Mouse (Mus musculus) heart, postnatal 10 days (tissue): ENCODE measurements at regions not wholly inside any gene's neighbourhood (a gene's known extent, or its start where the extent isn't known, plus 50 kb on each side); places are given as distances from the start of the nearest gene placed in this dataset.

Experiments
- DNase-seq, 2 experiments: peaks; one replicate each; pipeline ENCODE4 v3.0.0; 2021
- intact Hi-C: fragments of 180-260 bp; cut with DNase I; formaldehyde crosslinking; loops from one replicate; pipeline ENCODE4 v1.15.1; 2025

DNA sequence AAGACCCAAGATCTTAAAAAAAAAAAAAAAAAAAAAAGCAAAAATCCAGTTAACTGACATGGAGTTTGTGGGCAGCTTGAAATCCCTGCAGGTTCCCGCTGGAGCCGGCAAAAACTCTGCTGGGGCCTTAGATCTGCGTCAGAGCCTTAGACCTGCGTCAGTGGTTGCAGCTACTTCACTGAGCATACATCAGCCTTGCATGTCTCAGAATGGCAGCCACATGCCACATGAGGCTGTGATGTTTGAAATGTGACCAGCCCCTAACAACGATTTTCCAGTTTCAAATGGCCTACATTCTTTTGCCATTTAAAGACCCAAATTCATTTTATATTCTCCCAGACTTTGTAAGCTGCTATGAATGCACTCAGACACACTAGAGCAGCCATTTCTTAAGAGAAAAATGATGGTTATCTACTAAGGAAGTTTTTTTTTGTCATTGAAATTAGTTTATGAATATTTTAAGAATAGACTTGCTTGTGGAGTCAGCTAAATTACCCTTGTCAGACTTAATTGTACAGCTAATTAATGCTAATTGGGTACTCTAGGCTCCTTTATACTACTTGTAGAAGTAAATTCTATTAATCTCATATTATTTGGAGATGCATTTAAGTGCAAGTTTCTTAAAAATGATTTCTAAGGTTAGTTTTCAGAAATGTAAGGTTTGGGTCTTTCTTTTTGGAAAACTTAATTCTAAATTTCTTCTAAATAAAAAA is 70.8 kb downstream of the Toporsl start:
- intact Hi-C loops, result no loop called here
- no peak for DNase-seq

DNA sequence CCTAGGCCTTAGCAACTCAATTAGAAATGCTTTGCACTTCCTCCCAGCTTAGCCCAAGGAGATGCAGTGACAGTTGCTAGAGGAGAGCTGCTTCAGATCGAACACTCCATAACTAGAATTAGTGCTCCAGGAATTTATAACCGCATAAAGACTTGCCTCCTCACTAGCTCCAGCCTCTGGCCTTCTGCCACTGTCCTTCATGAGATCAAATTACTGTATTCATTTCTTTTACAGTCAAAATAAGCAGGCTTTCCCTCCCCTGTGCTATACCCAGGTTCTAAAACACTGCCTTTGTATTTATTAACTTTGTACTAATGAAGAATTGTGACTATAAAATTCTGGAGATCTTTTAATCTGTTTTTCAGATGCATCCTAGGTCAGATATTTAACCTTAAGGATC is 104.8 kb upstream of the Olfr275 start:
- DNase-seq, result no peak
- intact Hi-C loops, result no loop called here

DNA sequence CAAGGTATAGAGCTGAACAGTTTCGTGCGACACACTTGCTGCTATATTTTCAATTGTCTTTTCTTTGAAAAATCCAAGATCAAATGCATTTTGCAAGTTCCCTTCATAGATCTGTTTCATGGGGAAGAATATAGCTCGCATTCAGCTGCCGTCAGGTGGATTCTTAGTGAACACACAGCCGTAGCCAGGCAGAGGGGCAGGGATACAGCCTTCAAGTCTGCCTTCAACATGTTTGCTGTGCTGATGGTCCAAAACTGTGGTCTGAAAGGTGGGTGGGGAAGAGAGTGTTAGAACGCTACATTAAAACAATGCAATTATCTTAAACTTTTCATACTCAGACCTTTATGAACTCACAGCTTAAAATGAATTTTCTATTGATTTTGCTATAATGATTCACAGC is 88.2 kb upstream of the Olfr275 start:
- no peak for DNase-seq
- intact Hi-C loops, result loop anchor here (10.0 kb wide), 1 partner anchor 279 kb away; no protein-coding TSS in a partner anchor

DNA sequence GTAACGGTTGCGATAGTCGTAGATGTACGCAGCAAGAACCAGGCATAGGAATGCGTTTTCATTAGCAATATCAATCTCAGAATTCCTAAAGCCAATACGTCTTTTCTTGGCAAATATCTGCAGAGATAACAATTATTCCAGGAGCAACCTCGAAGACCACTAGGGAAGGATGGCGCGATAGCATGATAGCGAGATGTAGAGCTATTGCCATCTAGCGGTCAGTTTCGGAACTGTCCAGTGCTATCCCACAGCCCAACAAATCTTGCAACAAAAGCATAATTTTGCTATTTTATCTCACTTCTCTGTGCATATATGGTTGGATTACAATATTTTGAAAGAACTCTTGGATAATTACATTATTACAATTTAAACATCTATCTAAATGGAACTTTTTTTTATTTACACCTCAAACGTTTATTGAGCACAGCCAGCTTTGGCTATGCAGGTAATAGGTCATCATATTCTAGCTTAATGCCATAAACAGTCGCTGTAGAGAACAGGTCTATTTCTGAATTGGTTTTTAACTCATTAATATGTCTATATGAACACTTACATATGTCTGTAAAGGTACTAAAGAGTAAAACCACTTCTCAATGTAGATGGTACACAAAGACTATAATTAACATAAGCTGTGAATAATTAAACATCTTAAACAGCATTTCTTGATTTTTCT is 87.6 kb upstream of the Olfr275 start:
- peak; percentile 38 to 57 for DNase-seq
- intact Hi-C loops, result loop anchor here (10.0 kb wide), 1 partner anchor 278 kb away; no protein-coding TSS in a partner anchor

DNA sequence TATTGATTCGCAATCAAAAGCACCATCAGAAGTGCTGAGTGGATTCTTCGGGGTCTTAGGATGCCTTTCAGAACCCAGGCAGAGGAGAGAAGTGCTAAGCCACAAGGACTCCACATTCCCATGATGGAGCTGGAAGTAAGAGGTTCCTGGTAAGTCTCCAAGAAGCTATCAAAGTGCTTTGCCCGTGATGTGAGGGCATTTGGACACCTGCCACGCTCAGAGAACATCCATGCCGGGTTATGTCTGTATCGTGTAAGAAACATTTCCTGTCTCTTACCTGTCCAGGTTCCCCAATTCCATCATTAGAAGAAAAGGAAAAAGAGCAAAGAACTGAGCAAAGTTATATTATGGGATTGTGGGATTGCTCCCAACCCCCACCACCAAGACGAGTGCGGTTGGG is 81.3 kb upstream of the Olfr275 start:
- DNase-seq, result peak in 1 of 2 experiments; percentile 17
- intact Hi-C loops, result no loop called here

DNA sequence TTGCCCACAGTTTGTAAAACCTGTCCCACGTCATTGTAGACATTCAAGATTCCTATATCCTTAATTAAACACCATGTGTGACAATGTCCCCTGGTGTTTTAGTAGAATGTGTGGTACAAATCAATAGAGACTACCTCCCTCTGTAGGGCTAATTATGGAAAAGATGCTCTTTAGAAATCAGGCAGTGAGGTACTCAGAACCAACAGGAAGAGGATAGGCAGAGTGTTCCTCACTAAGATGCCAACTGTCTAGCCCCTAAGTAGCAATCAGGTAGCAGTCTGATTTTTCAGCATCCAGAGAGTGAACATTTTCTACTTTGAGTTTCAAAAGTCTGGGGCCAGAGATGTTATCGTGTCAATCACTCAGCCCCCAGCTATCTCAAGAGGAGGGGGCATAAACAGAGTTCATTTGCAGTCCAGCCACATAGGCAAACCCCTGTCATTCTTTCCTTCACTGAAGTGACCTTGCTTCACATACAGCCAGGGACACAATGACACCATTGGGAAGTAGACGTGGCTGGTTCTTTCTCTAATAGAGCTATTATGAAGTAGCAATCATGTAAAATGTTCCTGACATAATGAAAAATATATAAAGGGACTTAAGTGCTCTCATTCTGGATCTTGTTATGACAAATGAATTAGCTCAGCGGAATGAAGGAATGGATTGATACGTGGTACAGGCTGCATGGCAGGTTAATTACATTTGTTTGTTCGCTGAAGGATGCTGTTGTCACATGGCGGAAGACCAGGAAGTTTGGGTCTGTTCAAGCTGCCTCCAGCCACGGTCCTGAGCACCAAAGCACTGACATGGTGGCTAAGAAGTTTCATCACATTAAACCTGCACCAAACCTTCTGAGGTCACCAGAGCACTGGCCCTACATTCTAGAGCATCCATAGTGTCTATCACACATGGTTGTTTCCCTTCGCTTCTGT is 74.6 kb upstream of the Olfr275 start:
- intact Hi-C loops, result no loop called here
- DNase-seq, result no peak

DNA sequence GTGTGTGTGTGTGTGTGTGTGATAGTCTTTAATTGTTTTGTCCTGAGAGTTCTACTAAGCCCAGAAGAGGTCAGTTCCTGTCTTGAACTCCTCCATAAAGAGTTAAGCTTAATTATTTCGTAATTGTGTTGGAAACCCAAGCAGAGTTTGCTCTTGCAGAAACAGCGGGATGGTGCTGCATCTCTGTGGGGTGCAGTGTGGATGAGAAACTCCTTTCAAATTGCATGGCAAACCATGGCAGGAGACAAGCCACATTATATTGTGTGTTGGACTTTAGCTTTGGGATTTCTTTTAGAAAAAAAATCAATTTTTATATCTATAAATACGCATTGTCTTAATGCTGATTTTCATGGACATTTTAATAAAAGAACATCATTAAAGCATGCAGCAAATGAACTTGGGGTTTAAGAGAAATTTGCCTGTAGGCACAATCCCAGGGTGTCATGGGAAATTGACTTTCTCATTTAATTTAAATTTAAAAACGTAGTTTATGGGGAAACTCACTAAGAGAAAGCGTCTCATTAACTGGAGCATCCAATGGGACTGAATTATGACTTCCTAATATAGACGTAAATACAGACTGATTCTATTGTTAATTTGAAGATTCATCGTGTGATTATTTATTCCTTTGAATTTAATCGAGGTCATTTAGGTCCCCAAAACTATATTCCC is 61.4 kb upstream of the Olfr275 start:
- intact Hi-C loops, result no loop called here
- no peak for DNase-seq
